Mouse (Mus musculus): ENCODE measurements around the gene Scg3. TPM values are rescaled to one million over a fixed set of nuclear protein-coding genes. Genes with fewer than 3 reads are reported as not detected.

Scg3 gene
- total RNA-seq (2014; rRNA removed) (107 and 112 TPM in 2 replicates), polyA plus RNA-seq (2015; fragmentation: Nextera tagmentation; extraction: Ambion mirVana) (134 and 143 TPM in 2 replicates)

- peak; percentile 99 for ATAC-seq
These were observed at the start of gene Scg3 for GRCm38 (mm10) chr9:75683426-75684191. Gene Scg3 (minus strand): TSS chr9:75684056.

GRCm38 (mm10) chr9:75719952-75720687, 36.3 kb upstream of the Scg3 start:
- no peaks in the 10 kb centered on the region for H3K9me3 ChIP-seq (ENCODE audit: low read length)
- H3K4me3 ChIP-seq (ENCODE audit: low read length): no peak overlapping the region
- ATAC-seq (peak; percentile 91), DNase-seq (ENCODE audit: low spot score) (peak; percentile 74)
- TF ChIP-seq CTCF (IDR thresholded peaks at IDR 0.05; ENCODE audit: low read depth): peak; percentile 93
- 48% methylated on average over 11 of the region's 11 CpGs for WGBS
- H3K27me3 ChIP-seq (ENCODE audit: insufficient read depth, low read length): no peaks in the 10 kb centered on the region
- no peak overlapping the region for H3K27ac ChIP-seq
- H3K4me2 ChIP-seq (ENCODE audit: low read depth, low read length): no peak overlapping the region
- no peaks in the 10 kb centered on the region for H3K36me3 ChIP-seq (ENCODE audit: insufficient read depth, low read length)
- H3K9ac ChIP-seq (replicated peaks; ENCODE audit: low read length): no peak overlapping the region
- no peaks in the 10 kb centered on the region for H3K4me1 ChIP-seq (ENCODE audit: insufficient read depth, low read length)

More at GRCm38 (mm10) chr9:75683426-75684191, at the start of gene Scg3:
- H3K9ac ChIP-seq (replicated peaks; ENCODE audit: low read length): peak within 1 kb of the TSS; percentile 72
- no peaks in the 10 kb centered on the region for H3K9me3 ChIP-seq (ENCODE audit: low read length)
- TF ChIP-seq CTCF (IDR thresholded peaks at IDR 0.05; ENCODE audit: low read depth): peak; percentile 35; the same call in 1 of the 2 replicates
- H3K27ac ChIP-seq: peak within 1 kb of the TSS; percentile 92
- no peaks in the 10 kb centered on the region for H3K27me3 ChIP-seq (ENCODE audit: insufficient read depth, low read length)
- no peaks in the 10 kb centered on the region for H3K4me1 ChIP-seq (ENCODE audit: insufficient read depth, low read length)
- H3K4me2 ChIP-seq (ENCODE audit: low read depth, low read length): peak within 1 kb of the TSS; percentile 58
- no peaks in the 10 kb centered on the region for H3K36me3 ChIP-seq (ENCODE audit: insufficient read depth, low read length)
- peak within 1 kb of the TSS; percentile 81 for H3K4me3 ChIP-seq (ENCODE audit: low read length)
- WGBS: 3% methylated on average over 42 of the region's 42 CpGs
- DNase-seq (ENCODE audit: low spot score): peak; percentile 98

DNA sequence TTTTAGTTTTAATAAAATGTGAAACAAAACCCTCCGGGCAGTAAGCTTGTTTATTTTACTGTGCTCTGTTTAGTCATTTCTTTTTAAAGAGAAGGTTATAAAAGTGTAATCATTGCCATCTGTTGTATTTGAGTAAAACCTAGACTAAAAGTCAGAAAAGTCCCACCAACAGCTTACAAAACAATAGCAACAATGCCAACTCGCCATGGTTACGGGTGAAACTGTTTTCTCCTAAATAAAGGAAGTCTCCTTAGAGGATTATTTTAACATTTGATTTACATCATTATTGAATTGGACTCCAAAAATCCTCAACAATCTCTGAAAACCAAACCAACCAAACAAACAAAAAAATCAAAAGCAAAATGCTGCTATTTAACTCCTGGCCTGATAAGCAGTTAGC, 35.6 kb upstream of the Scg3 start:
- Histone ChIP-seq H3K4me1 (ENCODE audit: insufficient read depth, low read length) (no peaks in the 10 kb centered on the region), H3K4me3 (ENCODE audit: low read length) (no peak overlapping the region), H3K4me2 (ENCODE audit: low read depth, low read length) (no peak overlapping the region), H3K9ac (replicated peaks; ENCODE audit: low read length) (no peak overlapping the region), H3K9me3 (ENCODE audit: low read length) (no peaks in the 10 kb centered on the region), H3K27me3 (ENCODE audit: insufficient read depth, low read length) (no peaks in the 10 kb centered on the region), H3K36me3 (ENCODE audit: insufficient read depth, low read length) (no peaks in the 10 kb centered on the region), H3K27ac (no peak overlapping the region)
- DNase-seq (ENCODE audit: low spot score) (no peak), ATAC-seq (no peak)
- TF ChIP-seq CTCF (IDR thresholded peaks at IDR 0.05; ENCODE audit: low read depth): no peak
- WGBS: 74% methylated on average over 3 of the region's 3 CpGs

DNA sequence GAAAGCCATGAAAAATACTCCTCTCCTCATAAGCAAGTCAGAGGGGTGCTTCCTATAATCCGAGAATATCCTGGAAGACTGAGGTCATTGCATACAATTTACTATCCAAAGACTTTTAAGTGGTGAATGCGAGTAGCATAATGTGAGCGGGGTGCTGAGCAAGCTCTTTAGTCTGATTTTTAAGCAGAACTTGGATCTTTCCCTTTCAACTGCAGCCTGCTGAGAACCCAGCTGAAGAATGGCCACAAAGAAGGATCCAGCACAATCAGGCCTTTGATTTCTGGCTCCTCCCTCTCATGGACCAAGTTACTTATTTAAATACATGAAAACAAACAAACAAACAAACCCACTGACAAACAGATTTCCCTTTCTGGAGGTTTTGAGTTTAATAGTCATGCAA, 916 bp upstream of the Scg3 start:
- Histone ChIP-seq H3K27ac (peak overlapping the region; percentile 92), H3K4me2 (ENCODE audit: low read depth, low read length) (peak overlapping the region; percentile 58), H3K4me3 (ENCODE audit: low read length) (peak overlapping the region; percentile 81), H3K4me1 (ENCODE audit: insufficient read depth, low read length) (no peaks in the 10 kb centered on the region), H3K36me3 (ENCODE audit: insufficient read depth, low read length) (no peaks in the 10 kb centered on the region), H3K9me3 (ENCODE audit: low read length) (0 out of 2 replicates have a peak, but pooled peaks cover 3% of the 10 kb centered on the region), H3K9ac (replicated peaks; ENCODE audit: low read length) (peak overlapping the region; percentile 72; the same call in 1 of the 2 replicates), H3K27me3 (ENCODE audit: insufficient read depth, low read length) (no peaks in the 10 kb centered on the region)
- no peak for TF ChIP-seq CTCF (IDR thresholded peaks at IDR 0.05; ENCODE audit: low read depth)
- DNase-seq (ENCODE audit: low spot score) (peak; percentile 47), ATAC-seq (no peak)
- WGBS: 36% methylated on average over 3 of the region's 3 CpGs

- no peak for TF ChIP-seq CTCF (IDR thresholded peaks at IDR 0.05; ENCODE audit: low read depth)
- 0 out of 2 replicates have a peak, but pooled peaks cover 3% of the 10 kb centered on the region for H3K9me3 ChIP-seq (ENCODE audit: low read length)
- H3K36me3 ChIP-seq (ENCODE audit: insufficient read depth, low read length): no peaks in the 10 kb centered on the region
- H3K4me2 ChIP-seq (ENCODE audit: low read depth, low read length): peak overlapping the region; percentile 58
- WGBS: 38% methylated on average over 4 of the region's 4 CpGs
- DNase-seq (ENCODE audit: low spot score): no peak
- peak overlapping the region; percentile 72 for H3K9ac ChIP-seq (replicated peaks; ENCODE audit: low read length)
- no peaks in the 10 kb centered on the region for H3K27me3 ChIP-seq (ENCODE audit: insufficient read depth, low read length)
- no peak for ATAC-seq
- H3K4me1 ChIP-seq (ENCODE audit: insufficient read depth, low read length): no peaks in the 10 kb centered on the region
- H3K27ac ChIP-seq: peak overlapping the region; percentile 92
- H3K4me3 ChIP-seq (ENCODE audit: low read length): peak overlapping the region; percentile 81
These were observed 436 bp upstream of the Scg3 start for GRCm38 (mm10) chr9:75684292-75684691.

GRCm38 (mm10) chr9:75680606-75681005, 3.2 kb downstream of the Scg3 start:
- 84% methylated on average over 5 of the region's 5 CpGs for WGBS
- ATAC-seq (no peak), DNase-seq (ENCODE audit: low spot score) (no peak)
- Histone ChIP-seq H3K36me3 (ENCODE audit: insufficient read depth, low read length) (peaks cover 10% of the 10 kb centered on the region; the same call in 1 of the 2 replicates), H3K27ac (no peak overlapping the region), H3K9me3 (ENCODE audit: low read length) (no peaks in the 10 kb centered on the region), H3K4me2 (ENCODE audit: low read depth, low read length) (no peak overlapping the region), H3K4me3 (ENCODE audit: low read length) (no peak overlapping the region), H3K27me3 (ENCODE audit: insufficient read depth, low read length) (no peaks in the 10 kb centered on the region), H3K4me1 (ENCODE audit: insufficient read depth, low read length) (no peaks in the 10 kb centered on the region), H3K9ac (replicated peaks; ENCODE audit: low read length) (no peak overlapping the region)
- TF ChIP-seq CTCF (IDR thresholded peaks at IDR 0.05; ENCODE audit: low read depth): no peak

Measured in hindbrain, postnatal 0 days (tissue).